Mouse (Mus musculus) hindbrain, embryonic 13.5 days (tissue): ENCODE measurements around the gene Qrfp. TPM values are rescaled to one million over a fixed set of nuclear protein-coding genes. Genes with fewer than 3 reads are reported as not detected.
A peak's percentile ranks its signal among the peaks of the same experiment; 100 is the strongest.

Experiments used
- ATAC-seq: fragments of 200-750 bp; cut with Nextera tagmentation; 2 replicates; pipeline ENCODE4 v1.8.0; 2017; ENCODE audit warnings: moderate TSS enrichment; ENCODE audit not compliant: low FRiP score
- H3K27ac ChIP-seq: fragments of 300-500 bp; sonication (generic); 2 replicates; pipeline ENCODE4 v1.5.1; 2015; ENCODE audit warnings: inconsistent platforms, mild to moderate bottlenecking, moderate library complexity
- H3K27me3 ChIP-seq: fragments of 300-500 bp; sonication (generic); 2 replicates; pipeline ENCODE4 v1.6.1; 2015; ENCODE audit warnings: mild to moderate bottlenecking, inconsistent platforms
- H3K36me3 ChIP-seq: fragments of 300-500 bp; sonication (generic); 2 replicates; pipeline ENCODE4 v1.6.1; 2015; ENCODE audit warnings: mild to moderate bottlenecking, inconsistent platforms
- H3K4me1 ChIP-seq: fragments of 300-500 bp; sonication (generic); replicated peaks from 2 replicates; pipeline ENCODE4 v1.6.1; 2015; ENCODE audit warnings: inconsistent platforms
- H3K4me2 ChIP-seq: fragments of 300-500 bp; sonication (generic); 2 replicates; pipeline ENCODE4 v1.6.1; 2015; ENCODE audit warnings: inconsistent platforms, mild to moderate bottlenecking, moderate library complexity
- H3K4me3 ChIP-seq: fragments of 300-500 bp; sonication (generic); 2 replicates; pipeline ENCODE4 v1.5.1; 2015; ENCODE audit warnings: mild to moderate bottlenecking, inconsistent platforms
- H3K9ac ChIP-seq: fragments of 300-500 bp; sonication (generic); 2 replicates; pipeline ENCODE4 v1.6.1; 2015; ENCODE audit warnings: mild to moderate bottlenecking, inconsistent platforms
- H3K9me3 ChIP-seq: fragments of 300-500 bp; sonication (generic); 2 replicates; pipeline ENCODE4 v1.6.1; 2016; ENCODE audit warnings: inconsistent platforms
- WGBS: fragments of 180-500 bp; shearing (Covaris S2); methylation state at CpG from one replicate; pipeline ENCODE4 v1.1.7; 2015; 5-methylcytosine and 5-hydroxymethylcytosine counted together
- polyA plus RNA-seq: library from polyadenylated mRNA; unstranded; fragments of >200 nt; fragmentation: Nextera tagmentation; extraction: Ambion mirVana; gene quantifications from 2 replicates; pipeline ENCODE4 v1.2.1, GENCODE M21; 2015

The Qrfp gene
- polyA plus RNA-seq, 1 experiment from 2014 or later, result not detected

GRCm38 (mm10) chr2:31836091-31836490, 25.7 kb upstream of the Qrfp start:
- Histone ChIP-seq H3K9me3 (no peaks in the 10 kb centered on the region), H3K4me2 (no peak overlapping the region), H3K4me3 (no peak overlapping the region), H3K4me1 (peaks cover 27% of the 10 kb centered on the region), H3K36me3 (no peaks in the 10 kb centered on the region), H3K9ac (no peak overlapping the region), H3K27ac (no peak overlapping the region), H3K27me3 (peaks cover 55% of the 10 kb centered on the region)
- 0 out of 2 replicates have a peak, but pooled peaks have one; percentile 22 for ATAC-seq
- WGBS, result 46% methylated on average over 10 of the region's 10 CpGs

GRCm38 (mm10) chr2:31828311-31828825, 18.0 kb upstream of the Qrfp start:
- Histone ChIP-seq H3K27ac (peak overlapping the region; percentile 69), H3K9ac (peak overlapping the region; percentile 19; the same call in 1 of the 2 replicates), H3K4me2 (peak overlapping the region; percentile 31; the same call in 1 of the 2 replicates), H3K4me1 (peaks cover 68% of the 10 kb centered on the region), H3K9me3 (no peaks in the 10 kb centered on the region), H3K36me3 (no peaks in the 10 kb centered on the region), H3K27me3 (peaks cover 15% of the 10 kb centered on the region; the same call in 1 of the 2 replicates), H3K4me3 (no peak overlapping the region)
- WGBS, result 13% methylated on average over 4 of the region's 4 CpGs
- ATAC-seq, result 0 out of 2 replicates have a peak, but pooled peaks have one; percentile 13

GRCm38 (mm10) chr2:31827877-31828276, 17.5 kb upstream of the Qrfp start:
- H3K9ac ChIP-seq, result peak overlapping the region; percentile 19; the same call in 1 of the 2 replicates
- ATAC-seq, result no peak
- H3K36me3 ChIP-seq, result no peaks in the 10 kb centered on the region
- no peaks in the 10 kb centered on the region for H3K9me3 ChIP-seq
- H3K4me1 ChIP-seq, result peaks cover 73% of the 10 kb centered on the region
- peak overlapping the region; percentile 31; the same call in 1 of the 2 replicates for H3K4me2 ChIP-seq
- 37% methylated on average over 7 of the region's 7 CpGs for WGBS
- H3K27ac ChIP-seq, result peak overlapping the region; percentile 69
- H3K4me3 ChIP-seq, result no peak overlapping the region
- H3K27me3 ChIP-seq, result peaks cover 12% of the 10 kb centered on the region; the same call in 1 of the 2 replicates

- 84% methylated on average over 14 of the region's 14 CpGs for WGBS
Observed at GRCm38 (mm10) chr2:31826094-31827085, 16.0 kb upstream of the Qrfp start.

GRCm38 (mm10) chr2:31825469-31825911, 15.1 kb upstream of the Qrfp start:
- ATAC-seq, result no peak
- Histone ChIP-seq H3K4me2 (no peak overlapping the region), H3K27ac (no peak overlapping the region), H3K36me3 (no peaks in the 10 kb centered on the region), H3K9me3 (no peaks in the 10 kb centered on the region), H3K27me3 (peaks cover 12% of the 10 kb centered on the region), H3K9ac (no peak overlapping the region), H3K4me1 (peaks cover 84% of the 10 kb centered on the region), H3K4me3 (no peak overlapping the region)
- WGBS, result 80% methylated on average over 16 of the region's 16 CpGs

More at GRCm38 (mm10) chr2:31826094-31827085, 16.0 kb upstream of the Qrfp start:
- Histone ChIP-seq H3K4me1 (peaks cover 87% of the 10 kb centered on the region), H3K4me2 (no peak overlapping the region), H3K36me3 (no peaks in the 10 kb centered on the region), H3K9ac (no peak overlapping the region), H3K4me3 (no peak overlapping the region), H3K9me3 (no peaks in the 10 kb centered on the region), H3K27ac (no peak overlapping the region), H3K27me3 (peaks cover 13% of the 10 kb centered on the region)
- no peak for ATAC-seq

- H3K4me2 ChIP-seq, result no peak overlapping the region
- 73% methylated on average over 11 of the region's 15 CpGs for WGBS
- no peaks in the 10 kb centered on the region for H3K9me3 ChIP-seq
- no peak overlapping the region for H3K4me3 ChIP-seq
- ATAC-seq, result no peak
- no peaks in the 10 kb centered on the region for H3K36me3 ChIP-seq
- H3K27ac ChIP-seq, result no peak overlapping the region
- peaks cover 12% of the 10 kb centered on the region for H3K27me3 ChIP-seq
- no peak overlapping the region for H3K9ac ChIP-seq
- peaks cover 70% of the 10 kb centered on the region for H3K4me1 ChIP-seq
Observed at GRCm38 (mm10) chr2:31823933-31824730, 13.8 kb upstream of the Qrfp start.

GRCm38 (mm10) chr2:31822524-31823371, 12.4 kb upstream of the Qrfp start:
- Histone ChIP-seq H3K4me2 (peak overlapping the region; percentile 52), H3K27me3 (peaks cover 12% of the 10 kb centered on the region), H3K4me1 (peaks cover 57% of the 10 kb centered on the region), H3K4me3 (peak overlapping the region; percentile 25), H3K9me3 (no peaks in the 10 kb centered on the region), H3K9ac (peak overlapping the region; percentile 56), H3K36me3 (no peaks in the 10 kb centered on the region), H3K27ac (peak overlapping the region; percentile 84)
- peak; percentile 67 for ATAC-seq
- WGBS, result 12% methylated on average over 39 of the region's 39 CpGs

GRCm38 (mm10) chr2:31815367-31815766, 5.0 kb upstream of the Qrfp start:
- H3K4me2 ChIP-seq, result no peak overlapping the region
- no peak overlapping the region for H3K27ac ChIP-seq
- 31% methylated on average over 5 of the region's 5 CpGs for WGBS
- H3K9me3 ChIP-seq, result no peaks in the 10 kb centered on the region
- peak; percentile 55; the same call in 1 of the 2 replicates for ATAC-seq
- H3K36me3 ChIP-seq, result no peaks in the 10 kb centered on the region
- peaks cover 42% of the 10 kb centered on the region for H3K27me3 ChIP-seq
- H3K4me3 ChIP-seq, result no peak overlapping the region
- no peak overlapping the region for H3K9ac ChIP-seq
- peaks cover 4% of the 10 kb centered on the region for H3K4me1 ChIP-seq

- H3K36me3 ChIP-seq, result no peaks in the 10 kb centered on the region
- H3K27me3 ChIP-seq, result peaks cover 44% of the 10 kb centered on the region
- 85% methylated on average over 7 of the region's 7 CpGs for WGBS
- H3K27ac ChIP-seq, result no peak overlapping the region
- no peak overlapping the region for H3K4me3 ChIP-seq
- H3K9me3 ChIP-seq, result no peaks in the 10 kb centered on the region
- no peak overlapping the region for H3K9ac ChIP-seq
- H3K4me1 ChIP-seq, result peaks cover 10% of the 10 kb centered on the region
- H3K4me2 ChIP-seq, result no peak overlapping the region
- no peak for ATAC-seq
Observed at GRCm38 (mm10) chr2:31814699-31815098, 4.3 kb upstream of the Qrfp start.

- WGBS, result 92% methylated on average over 4 of the region's 4 CpGs
- Histone ChIP-seq H3K4me3 (no peak overlapping the region), H3K36me3 (no peaks in the 10 kb centered on the region), H3K9me3 (no peaks in the 10 kb centered on the region), H3K9ac (no peak overlapping the region), H3K4me2 (no peak overlapping the region), H3K27me3 (peaks cover 44% of the 10 kb centered on the region), H3K4me1 (peaks cover 21% of the 10 kb centered on the region), H3K27ac (no peak overlapping the region)
- no peak for ATAC-seq
Observed at GRCm38 (mm10) chr2:31813641-31814040, 3.3 kb upstream of the Qrfp start.
